Mouse (Mus musculus): ENCODE measurements around the gene Nav2. TPM values are rescaled to one million over a fixed set of nuclear protein-coding genes. Genes with fewer than 3 reads are reported as not detected.

Nav2 gene
- polyA plus RNA-seq, 1 experiment, result 46.2 TPM

GRCm38 (mm10) chr7:49500916-49501315 is 592.4 kb downstream of the Nav2 start:
- DNase-seq, result no peak
- TF ChIP-seq POLR2A (IDR thresholded peaks at IDR 0.05; ENCODE audit: control insufficient read depth, extremely low read depth, insufficient read depth, low read length, poor library complexity), result no peak
- TF ChIP-seq CTCF (IDR thresholded peaks at IDR 0.05; ENCODE audit: borderline replicate concordance, control insufficient read depth, extremely low read depth, insufficient read depth, low read length, poor library complexity), result no peak
- Histone ChIP-seq H3K27me3 (ENCODE audit: control insufficient read depth, insufficient read depth, low read length) (no peaks in the 10 kb centered on the region), H3K27ac (ENCODE audit: control insufficient read depth, insufficient read depth, low read length) (no peak overlapping the region), H3K36me3 (ENCODE audit: control insufficient read depth, insufficient read depth, low read length) (no peaks in the 10 kb centered on the region), H3K4me3 (ENCODE audit: control insufficient read depth, insufficient read depth, low read length) (no peak overlapping the region), H3K4me1 (replicated peaks; ENCODE audit: control insufficient read depth, insufficient read depth, low read length) (peaks cover 14% of the 10 kb centered on the region)
- 96% methylated on average over 5 of the region's 5 CpGs for WGBS

- Histone ChIP-seq H3K4me3 (ENCODE audit: control insufficient read depth, insufficient read depth, low read length) (no peak overlapping the region), H3K36me3 (ENCODE audit: control insufficient read depth, insufficient read depth, low read length) (no peaks in the 10 kb centered on the region), H3K4me1 (replicated peaks; ENCODE audit: control insufficient read depth, insufficient read depth, low read length) (peaks cover 3% of the 10 kb centered on the region; the same call in 1 of the 2 replicates), H3K27me3 (ENCODE audit: control insufficient read depth, insufficient read depth, low read length) (no peaks in the 10 kb centered on the region), H3K27ac (ENCODE audit: control insufficient read depth, insufficient read depth, low read length) (no peak overlapping the region)
- no peak for DNase-seq
- 93% methylated on average over 8 of the region's 8 CpGs for WGBS
- no peak for TF ChIP-seq POLR2A (IDR thresholded peaks at IDR 0.05; ENCODE audit: control insufficient read depth, extremely low read depth, insufficient read depth, low read length, poor library complexity)
- no peak for TF ChIP-seq CTCF (IDR thresholded peaks at IDR 0.05; ENCODE audit: borderline replicate concordance, control insufficient read depth, extremely low read depth, insufficient read depth, low read length, poor library complexity)
These were observed 594.9 kb downstream of the Nav2 start for GRCm38 (mm10) chr7:49503419-49503818.

GRCm38 (mm10) chr7:49503881-49504280 is 595.4 kb downstream of the Nav2 start:
- 90% methylated on average over 2 of the region's 2 CpGs for WGBS

GRCm38 (mm10) chr7:49504297-49504696 is 595.8 kb downstream of the Nav2 start:
- Histone ChIP-seq H3K4me1 (replicated peaks; ENCODE audit: control insufficient read depth, insufficient read depth, low read length) (peaks cover 7% of the 10 kb centered on the region), H3K27ac (ENCODE audit: control insufficient read depth, insufficient read depth, low read length) (no peak overlapping the region), H3K36me3 (ENCODE audit: control insufficient read depth, insufficient read depth, low read length) (no peaks in the 10 kb centered on the region), H3K27me3 (ENCODE audit: control insufficient read depth, insufficient read depth, low read length) (no peaks in the 10 kb centered on the region), H3K4me3 (ENCODE audit: control insufficient read depth, insufficient read depth, low read length) (no peak overlapping the region)
- WGBS, result 81% methylated on average over 3 of the region's 3 CpGs
- TF ChIP-seq POLR2A (IDR thresholded peaks at IDR 0.05; ENCODE audit: control insufficient read depth, extremely low read depth, insufficient read depth, low read length, poor library complexity) (no peak), CTCF (IDR thresholded peaks at IDR 0.05; ENCODE audit: borderline replicate concordance, control insufficient read depth, extremely low read depth, insufficient read depth, low read length, poor library complexity) (no peak)
- DNase-seq, result no peak

More at GRCm38 (mm10) chr7:49503881-49504280, 595.4 kb downstream of the Nav2 start:
- no peak for TF ChIP-seq CTCF (IDR thresholded peaks at IDR 0.05; ENCODE audit: borderline replicate concordance, control insufficient read depth, extremely low read depth, insufficient read depth, low read length, poor library complexity)
- TF ChIP-seq POLR2A (IDR thresholded peaks at IDR 0.05; ENCODE audit: control insufficient read depth, extremely low read depth, insufficient read depth, low read length, poor library complexity), result no peak
- peaks cover 6% of the 10 kb centered on the region for H3K4me1 ChIP-seq (replicated peaks; ENCODE audit: control insufficient read depth, insufficient read depth, low read length)
- no peak overlapping the region for H3K27ac ChIP-seq (ENCODE audit: control insufficient read depth, insufficient read depth, low read length)
- H3K27me3 ChIP-seq (ENCODE audit: control insufficient read depth, insufficient read depth, low read length), result no peaks in the 10 kb centered on the region
- H3K36me3 ChIP-seq (ENCODE audit: control insufficient read depth, insufficient read depth, low read length), result no peaks in the 10 kb centered on the region
- DNase-seq, result no peak
- no peak overlapping the region for H3K4me3 ChIP-seq (ENCODE audit: control insufficient read depth, insufficient read depth, low read length)

- Histone ChIP-seq H3K4me3 (ENCODE audit: control insufficient read depth, insufficient read depth, low read length) (no peak overlapping the region), H3K4me1 (replicated peaks; ENCODE audit: control insufficient read depth, insufficient read depth, low read length) (peaks cover 7% of the 10 kb centered on the region), H3K36me3 (ENCODE audit: control insufficient read depth, insufficient read depth, low read length) (no peaks in the 10 kb centered on the region), H3K27ac (ENCODE audit: control insufficient read depth, insufficient read depth, low read length) (no peak overlapping the region), H3K27me3 (ENCODE audit: control insufficient read depth, insufficient read depth, low read length) (no peaks in the 10 kb centered on the region)
- 84% methylated on average over 3 of the region's 3 CpGs for WGBS
- no peak for DNase-seq
- TF ChIP-seq CTCF (IDR thresholded peaks at IDR 0.05; ENCODE audit: borderline replicate concordance, control insufficient read depth, extremely low read depth, insufficient read depth, low read length, poor library complexity), result no peak
- no peak for TF ChIP-seq POLR2A (IDR thresholded peaks at IDR 0.05; ENCODE audit: control insufficient read depth, extremely low read depth, insufficient read depth, low read length, poor library complexity)
These were observed 596.5 kb downstream of the Nav2 start for GRCm38 (mm10) chr7:49505024-49505423.

GRCm38 (mm10) chr7:49506085-49506820 is 597.7 kb downstream of the Nav2 start:
- DNase-seq, result no peak
- WGBS, result 96% methylated on average over 12 of the region's 12 CpGs
- H3K36me3 ChIP-seq (ENCODE audit: control insufficient read depth, insufficient read depth, low read length), result no peaks in the 10 kb centered on the region
- H3K4me3 ChIP-seq (ENCODE audit: control insufficient read depth, insufficient read depth, low read length), result no peak overlapping the region
- H3K27ac ChIP-seq (ENCODE audit: control insufficient read depth, insufficient read depth, low read length), result no peak overlapping the region
- peaks cover 7% of the 10 kb centered on the region for H3K4me1 ChIP-seq (replicated peaks; ENCODE audit: control insufficient read depth, insufficient read depth, low read length)
- TF ChIP-seq POLR2A (IDR thresholded peaks at IDR 0.05; ENCODE audit: control insufficient read depth, extremely low read depth, insufficient read depth, low read length, poor library complexity), result no peak
- no peak for TF ChIP-seq CTCF (IDR thresholded peaks at IDR 0.05; ENCODE audit: borderline replicate concordance, control insufficient read depth, extremely low read depth, insufficient read depth, low read length, poor library complexity)
- no peaks in the 10 kb centered on the region for H3K27me3 ChIP-seq (ENCODE audit: control insufficient read depth, insufficient read depth, low read length)
